ENCODE assay signal across 21 mouse cellular contexts in the genomic region with DNA sequence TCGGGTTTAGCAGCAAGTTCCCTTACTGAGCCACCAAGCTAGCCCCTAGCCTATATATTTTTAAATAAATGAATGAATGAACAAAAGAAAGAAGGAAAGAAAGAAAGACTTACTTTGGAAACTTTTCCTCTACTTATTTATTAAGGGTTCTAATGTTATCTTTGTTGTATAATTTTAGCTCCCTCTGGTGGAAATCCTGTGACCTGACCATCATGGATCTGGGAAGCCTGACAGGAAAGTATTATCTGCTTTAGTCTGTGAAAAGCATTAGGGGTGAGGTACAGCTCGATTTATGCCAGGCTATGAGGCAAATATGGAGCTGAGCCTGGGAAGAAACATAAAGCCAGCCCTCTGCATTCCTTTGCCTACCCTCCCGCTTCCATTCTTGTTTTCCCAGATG. TPM values are rescaled to one million over a fixed set of nuclear protein-coding genes. Genes with fewer than 3 reads are reported as not detected.
DNase-seq lines count a peak whose midpoint lies in the region; TF ChIP-seq lines count a peak whose summit lies in the region.
"Had no signal": no experiment of that assay in that cellular context is flagged by ENCODE, and none has a peak within 500 bp of the region (broad histone marks: within the 10 kb centered on the region; RNA-seq: fewer than 3 reads in every experiment).

No protein-coding gene starts in this region.

- H3K36me3 ChIP-seq in CH12.LX (replicated peaks in 1 of 2; ENCODE audit: control insufficient read depth in 1 of 2, insufficient read depth in 1 of 2, low read length in 1 of 2), result peaks cover 73 to 89% of the 10 kb centered on the region in 2 experiments

- no peak for TF ChIP-seq POLR2A in CH12.LX (IDR thresholded peaks at IDR 0.05; ENCODE audit: low read depth, low read length)

- no peak for TF ChIP-seq EP300 in CH12.LX (IDR thresholded peaks at IDR 0.05; ENCODE audit: low read length)

- H3K9ac ChIP-seq in CH12.LX (ENCODE audit: insufficient read depth, low read depth), result no peak overlapping the region
- H3K9ac ChIP-seq: embryonic facial prominence, embryonic 12.5 days; liver, embryonic 15.5 days; neural tube, embryonic 15.5 days had no signal

- H3K4me2 ChIP-seq in CH12.LX (ENCODE audit: insufficient read depth, low read depth, poor library complexity, severe bottlenecking), result no peak overlapping the region
- H3K4me2 ChIP-seq: embryonic facial prominence, embryonic 12.5 days; liver, embryonic 15.5 days; neural tube, embryonic 15.5 days had no signal

- no peaks in the 10 kb centered on the region for H3K4me1 ChIP-seq in CH12.LX (ENCODE audit: control insufficient read depth in 1 of 2, insufficient read depth in 2 of 2)
- H3K4me1 ChIP-seq: embryonic facial prominence, embryonic 12.5 days; liver, embryonic 15.5 days; midbrain, embryonic 10.5 days; neural tube, embryonic 15.5 days had no signal

- TF ChIP-seq RAD21 in CH12.LX (IDR thresholded peaks at IDR 0.05; ENCODE audit: low read depth, low read length), result peak; percentile 2

- in situ Hi-C loops in CH12.LX (cut with MboI; ENCODE audit: low pct_ligation_motif_present, low pct_unique_long_range_greater_than_20kb, low sequenced_read_pairs), result no loop called here

- H3K9me3 ChIP-seq in CH12.LX (replicated peaks; ENCODE audit: low read length), result no peaks in the 10 kb centered on the region
- H3K9me3 ChIP-seq: embryonic facial prominence, embryonic 12.5 days; liver, embryonic 15.5 days; midbrain, embryonic 10.5 days; neural tube, embryonic 15.5 days had no signal

- dilution Hi-C loops in CH12.LX (cut with MboI; ENCODE audit: extremely low pct_ligation_motif_present, extremely low pct_unique_long_range_greater_than_20kb, low sequenced_read_pairs), result no loop called here

- intact Hi-C loops in heart, postnatal 25 days (cut with DNase I), result no loop called here
- intact Hi-C loops in left cerebral cortex, adult 2 months (cut with DNase I), result no loop called here
- intact Hi-C loops in left cerebral cortex, postnatal 14 days (cut with DNase I), result no loop called here
- intact Hi-C loops in left cerebral cortex, postnatal 10 days (cut with DNase I), result no loop called here

- H3K27me3 ChIP-seq in CH12.LX (replicated peaks), result no peaks in the 10 kb centered on the region
- H3K27me3 ChIP-seq: embryonic facial prominence, embryonic 12.5 days; liver, embryonic 15.5 days; neural tube, embryonic 15.5 days had no signal

- H3K27ac ChIP-seq in left cerebral cortex, adult 2 months, result no peak overlapping the region
- H3K27ac ChIP-seq in CH12.LX (ENCODE audit: insufficient read depth, low read depth), result no peak overlapping the region
- H3K27ac ChIP-seq: embryonic facial prominence, embryonic 12.5 days; liver, embryonic 15.5 days; midbrain, embryonic 10.5 days; neural tube, embryonic 15.5 days had no signal

- H3K4me3 ChIP-seq in left cerebral cortex, adult 2 months, result no peak overlapping the region
- H3K4me3 ChIP-seq in CH12.LX (replicated peaks in 1 of 3; ENCODE audit: low read depth in 2 of 3, low read length in 2 of 3, poor library complexity in 1 of 3), result no peak overlapping the region
- H3K4me3 ChIP-seq: embryonic facial prominence, embryonic 12.5 days; liver, embryonic 15.5 days; midbrain, embryonic 10.5 days; myocyte; neural tube, embryonic 15.5 days had no signal

- peak; percentile 39 for TF ChIP-seq CTCF in left cerebral cortex, adult 2 months (IDR thresholded peaks at IDR 0.05)
- TF ChIP-seq CTCF in CH12.LX (conservative IDR thresholded peaks at IDR 0.05 in 1 of 2, IDR thresholded peaks at IDR 0.05 in 1 of 2; ENCODE audit: low read depth in 2 of 2, low read length in 2 of 2), result peak in 1 of 2 experiments; percentile 26; a peak in 1 of 4 replicates

- peak; percentile 36 for DNase-seq in heart, adult 8-10 months (ENCODE audit: low spot score)
- no peak for DNase-seq in heart, postnatal 25 days (ENCODE audit: low spot score)
- no peak for DNase-seq in left cerebral cortex, adult 2 months (ENCODE audit: extremely low spot score in 1 of 2, low spot score in 2 of 2)
- no peak for DNase-seq in left cerebral cortex, postnatal 14 days (ENCODE audit: low spot score in 2 of 2)
- peak; percentile 67 for DNase-seq in 3T3-L1 (ENCODE audit: low read depth, low spot score)
- no peak for DNase-seq in CH12.LX (ENCODE audit: extremely low read depth)
- no peak for DNase-seq in left cerebral cortex, postnatal 10 days (ENCODE audit: extremely low spot score in 1 of 2, low spot score in 2 of 2)
- DNase-seq in frontal cortex, adult 2 months (ENCODE audit: extremely low spot score in 1 of 2, low spot score in 1 of 2), result no peak
- DNase-seq: adrenal gland, postnatal 14 days; cerebellum, adult 18-20 months; heart, postnatal 14 days; kidney, adult 2 months; kidney, postnatal 36 days; layer of hippocampus, postnatal 36 days; lung, postnatal 4 days; thymus, postnatal 4 days had no signal

- no peaks in the 10 kb centered on the region for H3K79me2 ChIP-seq in CH12.LX (replicated peaks; ENCODE audit: control insufficient read depth, extremely low read depth, insufficient read depth, poor library complexity, severe bottlenecking)

TF ChIP-seq in CH12.LX, 34 proteins besides CTCF, POLR2A, EP300 and RAD21:
- no peak for TF ChIP-seq USF2 (conservative IDR thresholded peaks at IDR 0.05; ENCODE audit: low read depth, low read length)
- no peak for TF ChIP-seq RCOR1 (conservative IDR thresholded peaks at IDR 0.05; ENCODE audit: low read depth, low read length)
- TF ChIP-seq ZKSCAN1 (IDR thresholded peaks at IDR 0.05; ENCODE audit: borderline replicate concordance, low read depth, low read length), result no peak
- no peak for TF ChIP-seq MAFK (IDR thresholded peaks at IDR 0.05; ENCODE audit: insufficient replicate concordance, low read length)
- no peak for TF ChIP-seq ZNF384 (IDR thresholded peaks at IDR 0.05; ENCODE audit: low read depth, low read length)

RNA-seq across cellular contexts. Expression of gene Zc3hc1, which starts 21.5 kb away (rescaled TPM):
- 10 to 100 TPM; 14.5 to 18.4 (median 16.6) TPM for total RNA-seq in heart, adult 8-10 months (2022)
- total RNA-seq in heart, postnatal 25 days (2021), result 10 to 100 TPM; 15.1 to 16.1 TPM
- 10 to 100 TPM; 23.6 to 28.7 TPM for total RNA-seq in left cerebral cortex, adult 2 months (2021)
- total RNA-seq in left cerebral cortex, postnatal 14 days (2021), result 10 to 100 TPM; 22.0 to 24.9 TPM
- total RNA-seq in CH12.LX (2012; rRNA removed) (59.5 and 61.3 TPM in 2 replicates), CH12.LX (2014; rRNA removed) (89.5 and 94.4 TPM in 2 replicates)
- polyA plus RNA-seq in CH12.LX (2012; ENCODE audit: insufficient read length, low read depth), result 72.9 and 80.2 TPM in 2 replicates
- 10 to 100 TPM; 29.0 to 29.1 TPM for total RNA-seq in left cerebral cortex, postnatal 10 days (2021)
- polyA plus RNA-seq in frontal cortex, adult 2 months (2012; rRNA removed), result 24.4 and 25.4 TPM in 2 replicates

RNA-seq across cellular contexts. Expression of gene Klhdc10, which starts 32.4 kb away (rescaled TPM):
- total RNA-seq in heart, adult 8-10 months (2022), result 10 to 100 TPM; 45.4 to 55.7 (median 50.9) TPM
- total RNA-seq in heart, postnatal 25 days (2021), result 10 to 100 TPM; 57.3 to 60.3 TPM
- 10 to 100 TPM; 87.2 to 91.9 TPM for total RNA-seq in left cerebral cortex, adult 2 months (2021)
- 100 to 1,000 TPM; 135 to 138 TPM for total RNA-seq in left cerebral cortex, postnatal 14 days (2021)
- total RNA-seq in CH12.LX (2012; rRNA removed), result 30.6 and 37.7 TPM in 2 replicates
- total RNA-seq in CH12.LX (2014; rRNA removed), result 22.1 and 26.3 TPM in 2 replicates
- polyA plus RNA-seq in CH12.LX (2012; ENCODE audit: insufficient read length, low read depth), result 29.6 and 35.8 TPM in 2 replicates
- total RNA-seq in left cerebral cortex, postnatal 10 days (2021), result 100 to 1,000 TPM; 151 to 161 TPM
- polyA plus RNA-seq in frontal cortex, adult 2 months (2012; rRNA removed), result 55.5 and 62.7 TPM in 2 replicates

Comparison
In these comparisons a context has a peak if more than half of its experiments do, and no peak if none do; other contexts are left out.
1. DNase-seq: peak in heart, adult 8-10 months (single experiment) and 3T3-L1 (single experiment); none in heart, postnatal 25 days (single experiment), left cerebral cortex, adult 2 months (0 of 2), left cerebral cortex, postnatal 14 days (0 of 2), CH12.LX (single experiment), left cerebral cortex, postnatal 10 days (0 of 2) and frontal cortex, adult 2 months (0 of 2).